Mouse (Mus musculus): ENCODE measurements at regions not wholly inside any gene's neighbourhood (a gene's known extent, or its start where the extent isn't known, plus 50 kb on each side); places are given as distances from the start of the nearest gene placed in this dataset.
"Not testable (repeated sequence)": the region's sequence is repeated elsewhere in the genome, so short reads cannot be mapped to it uniquely, and the experiment has no call there.

DNA sequence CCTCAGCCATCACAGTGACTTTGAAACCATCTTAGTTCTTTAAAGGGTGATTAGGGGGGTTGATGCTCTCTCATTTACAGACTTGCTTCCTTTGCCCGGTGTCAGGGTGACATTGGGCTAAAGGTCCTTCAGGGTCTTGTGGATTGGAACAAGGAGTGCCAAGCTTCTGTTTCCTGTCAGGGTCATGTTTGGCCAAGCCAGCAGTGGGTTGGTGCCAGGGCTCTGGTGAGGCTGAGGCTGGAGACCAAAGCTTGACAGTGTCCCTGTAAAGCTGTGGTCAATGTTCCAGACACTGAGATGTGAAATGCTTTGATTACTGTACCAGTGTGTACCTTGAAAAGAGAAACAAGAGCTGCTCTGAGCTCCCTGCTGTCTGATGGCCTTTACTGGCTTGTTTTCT, 150.8 kb upstream of the Fam3c start:
- peak; percentile 46 for DNase-seq

DNA sequence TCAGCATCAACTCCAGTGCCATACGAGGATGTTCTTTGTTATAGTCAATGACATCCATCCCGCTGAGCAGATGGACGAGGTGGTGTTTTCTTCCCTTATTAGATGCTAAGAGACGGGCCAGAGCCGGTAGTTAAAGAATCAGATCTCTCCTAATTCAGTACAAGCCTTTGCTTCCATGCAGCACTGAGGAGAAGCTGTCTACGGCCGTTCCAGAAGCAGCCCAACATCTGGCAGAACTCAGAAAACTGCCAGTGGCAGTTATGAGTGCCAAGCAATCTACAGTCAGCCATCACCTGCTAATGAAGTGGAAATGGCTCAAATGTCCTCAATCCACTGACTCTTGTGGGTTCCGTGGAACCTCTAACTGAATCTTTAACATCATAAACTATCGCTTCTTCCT, 141.3 kb upstream of the Fam3c start:
- no peak for DNase-seq

DNA sequence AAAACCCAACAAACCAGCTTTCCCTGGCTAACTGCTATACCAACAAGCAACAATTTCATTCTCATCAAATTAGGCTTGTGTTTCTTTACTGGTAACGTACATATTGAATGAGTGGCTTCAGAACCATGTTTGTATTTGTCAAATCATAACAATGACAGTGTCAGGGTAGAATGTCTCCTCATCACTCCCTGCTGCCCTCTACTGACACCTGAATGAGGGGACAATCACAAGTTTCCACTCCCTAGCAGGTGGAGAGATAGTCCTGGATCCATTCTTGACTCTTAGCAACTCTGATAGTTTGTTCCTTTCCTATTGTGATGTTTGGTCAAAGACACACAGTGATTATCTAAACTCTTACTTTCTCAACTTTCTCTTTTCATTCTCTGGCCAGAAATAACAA, 140.4 kb upstream of the Fam3c start:
- DNase-seq: peak; percentile 15

DNA sequence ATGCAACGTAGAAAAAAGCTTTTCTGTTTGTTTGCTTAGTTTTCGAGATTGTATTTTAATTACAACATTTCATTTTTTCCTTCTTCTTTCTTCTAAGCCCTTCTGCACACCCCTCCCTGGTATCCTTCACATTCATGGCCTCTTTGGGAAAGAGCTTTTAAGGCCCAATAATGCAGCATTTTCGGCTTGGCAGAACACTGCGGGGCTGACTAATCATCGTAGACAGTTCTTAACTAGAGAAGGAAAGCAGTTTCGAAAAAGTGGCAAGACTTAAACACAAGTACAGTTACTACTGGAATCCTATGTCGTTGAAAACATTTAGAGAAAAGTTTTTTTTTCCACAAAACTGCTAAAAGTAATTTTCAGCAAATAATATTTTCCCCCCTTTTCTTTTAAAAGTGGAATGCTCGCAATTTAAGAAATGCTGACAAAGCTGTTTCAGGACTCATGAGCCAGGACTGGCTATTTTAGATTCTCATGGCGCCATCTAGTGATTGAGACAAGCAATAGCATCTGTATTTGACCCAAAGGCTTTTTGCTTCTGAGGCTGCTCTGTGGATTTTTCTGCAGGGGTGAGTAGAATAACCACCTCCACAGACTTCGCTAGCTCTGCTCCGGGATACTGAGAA, 137.7 kb upstream of the Fam3c start:
- peak; percentile 43 for DNase-seq

DNA sequence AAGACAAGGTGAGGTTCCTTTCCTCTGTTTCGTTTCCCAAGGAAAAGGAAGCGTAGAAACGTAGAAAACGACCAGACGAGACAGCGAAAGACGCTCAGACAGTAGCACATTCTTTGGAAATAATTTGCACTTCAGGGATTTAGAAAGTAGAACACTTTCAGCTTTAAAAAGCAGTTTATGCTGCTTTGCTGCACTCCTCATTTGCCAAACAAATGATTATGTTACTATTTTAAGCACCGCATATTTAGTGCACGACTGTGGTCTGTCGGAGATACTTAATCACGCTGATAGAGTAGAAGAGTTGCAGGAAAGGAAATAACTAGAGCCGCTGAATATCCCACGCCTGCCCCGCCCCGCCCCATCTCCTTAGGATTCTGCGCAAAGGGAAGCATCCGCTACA, 136.9 kb upstream of the Fam3c start:
- no peak for DNase-seq

DNA sequence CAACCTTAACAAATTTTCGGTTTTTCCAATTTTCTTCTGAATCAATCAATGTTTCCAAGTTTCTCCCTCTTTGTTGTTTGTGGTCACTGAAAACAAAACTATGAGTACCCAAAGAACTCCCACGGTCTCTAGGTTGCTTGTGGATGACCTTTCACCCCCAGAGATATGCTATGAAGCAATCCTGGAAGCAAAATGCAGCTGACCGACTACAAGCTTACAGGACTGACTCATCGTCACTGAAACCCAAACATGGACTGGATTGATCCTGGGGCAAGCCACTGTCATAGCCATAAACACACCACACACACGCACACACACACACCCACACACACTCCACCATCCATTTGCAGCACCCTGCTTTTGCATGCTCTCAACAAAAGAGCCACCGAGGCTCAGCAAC, 134.7 kb upstream of the Fam3c start:
- DNase-seq: peak; percentile 4

DNA sequence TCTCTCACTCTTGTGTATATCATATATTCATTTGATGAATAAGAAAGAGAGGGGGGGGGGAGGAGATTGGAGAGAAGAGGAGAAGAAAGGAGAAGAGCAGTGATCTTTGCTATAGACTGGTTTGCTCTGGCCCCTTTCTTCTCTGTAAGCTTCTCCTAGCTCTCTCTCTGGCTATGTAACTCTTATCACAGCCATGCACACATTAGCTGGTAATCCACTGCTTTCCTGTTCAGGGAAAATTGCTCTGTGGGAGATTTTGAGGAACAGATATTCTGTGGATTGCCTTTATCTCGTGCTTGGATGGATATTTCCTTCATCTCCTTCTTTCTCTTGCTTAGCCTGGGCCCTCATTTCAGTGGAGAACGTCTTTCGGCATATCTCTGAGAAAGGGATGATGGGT, 131.4 kb upstream of the Fam3c start:
- DNase-seq: no peak

DNA sequence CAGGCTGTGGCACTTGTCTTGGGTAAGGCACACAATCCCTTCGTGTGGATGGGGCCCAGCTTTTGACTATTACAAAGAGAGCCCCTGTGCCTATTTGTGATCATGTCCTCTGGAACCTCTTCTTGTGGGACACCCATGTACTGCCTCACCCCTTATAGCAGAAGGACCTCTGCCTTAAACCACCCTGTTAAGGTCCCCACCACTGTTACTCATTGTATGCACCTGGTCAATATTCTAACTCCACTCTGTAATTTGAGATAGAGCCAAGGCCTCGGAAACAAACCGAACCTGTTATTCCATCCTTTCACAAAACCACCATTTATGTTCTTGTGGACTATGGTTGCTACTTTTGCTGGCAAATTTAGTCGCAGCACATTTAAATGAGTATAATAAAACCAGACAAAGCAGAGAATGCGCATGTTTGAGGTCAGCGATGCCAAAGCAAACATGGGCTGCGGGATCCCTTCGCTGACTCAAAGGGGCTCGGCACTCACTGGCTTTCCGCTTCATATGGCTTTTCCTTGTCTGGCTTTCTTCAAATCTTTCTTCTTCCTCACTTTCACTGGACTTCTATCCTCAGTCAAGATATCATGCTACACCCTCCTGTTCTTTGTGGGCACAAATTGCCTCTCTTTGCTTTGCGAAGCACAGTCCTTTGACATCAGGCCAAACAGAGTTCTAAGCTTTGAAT, 129.9 kb upstream of the Fam3c start:
- DNase-seq: no peak

DNA sequence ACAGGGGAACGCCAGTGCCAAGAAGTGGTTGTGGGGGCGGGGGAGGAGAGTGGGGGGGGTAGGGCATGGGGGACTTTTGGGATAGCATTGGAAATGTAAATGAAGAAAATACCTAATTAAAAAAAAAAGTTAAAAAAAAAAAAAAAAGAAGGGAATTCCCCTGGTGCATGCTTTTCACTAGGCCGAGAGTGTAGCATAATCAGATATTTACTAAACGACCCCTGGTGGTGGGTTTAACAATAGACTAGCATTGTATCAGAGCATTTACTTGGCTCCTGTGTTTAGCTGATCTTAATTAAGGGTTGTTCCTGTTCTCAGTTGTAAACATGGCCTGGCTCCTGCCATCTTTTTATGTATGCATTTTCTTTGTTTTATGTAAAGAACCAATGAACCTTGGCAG, 126.2 kb upstream of the Fam3c start:
- DNase-seq: not testable (repeated sequence)

DNA sequence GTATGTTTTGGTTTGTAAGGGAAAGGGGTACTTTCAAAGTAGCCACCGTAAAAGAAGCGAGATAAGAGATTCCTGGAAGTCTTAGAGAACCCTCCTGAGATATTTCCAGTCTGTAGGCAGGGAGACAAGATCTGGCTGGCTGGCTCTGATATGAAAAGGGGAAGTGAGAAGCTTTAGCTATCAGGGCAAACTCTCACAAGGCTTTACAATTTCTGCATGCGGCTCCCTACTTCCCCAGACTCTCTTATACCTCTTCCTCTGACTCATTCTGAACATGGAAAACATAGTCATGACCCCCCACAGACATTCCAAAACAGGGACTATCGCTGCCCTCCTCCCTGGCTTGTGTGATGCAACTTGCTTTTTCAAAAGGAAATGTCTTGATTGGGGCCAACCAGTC, 118.6 kb upstream of the Fam3c start:
- no peak for DNase-seq

DNA sequence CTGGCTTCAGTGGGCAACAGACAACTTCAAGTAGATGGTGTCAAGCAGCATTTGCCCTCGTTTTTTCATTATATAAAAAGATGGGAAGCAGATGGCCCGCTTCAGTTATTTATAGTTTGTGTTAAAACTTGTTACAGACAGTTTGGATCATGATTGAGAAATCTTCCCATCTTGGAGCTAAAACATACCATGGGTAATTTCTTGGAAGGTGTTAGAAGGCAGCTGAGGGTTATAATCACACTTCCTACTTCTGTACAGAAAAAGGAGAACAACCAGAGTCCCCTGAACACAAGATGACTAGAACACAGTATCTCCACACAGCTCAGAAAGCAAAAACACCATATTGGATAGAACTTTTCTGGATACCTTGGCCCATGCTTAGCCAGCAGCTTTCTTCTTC, 118.0 kb upstream of the Fam3c start:
- DNase-seq: no peak

DNA sequence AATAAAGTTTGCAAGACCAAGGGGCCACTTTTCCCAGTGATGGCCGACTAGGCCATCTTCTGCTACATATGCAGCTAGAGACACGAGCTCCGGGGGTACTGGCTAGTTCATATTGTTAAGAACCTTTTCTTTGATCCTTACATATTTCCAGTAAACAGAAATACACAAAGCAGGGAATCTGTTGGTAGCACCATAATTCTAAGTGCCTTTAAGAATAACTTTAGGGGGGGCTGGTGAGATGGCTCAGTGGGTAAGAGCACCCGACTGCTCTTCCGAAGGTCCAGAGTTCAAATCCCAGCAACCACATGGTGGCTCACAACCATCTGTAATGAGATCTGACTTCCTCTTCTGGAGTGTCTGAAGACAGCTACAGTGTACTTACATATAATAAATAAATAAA, 116.4 kb upstream of the Fam3c start:
- not testable (repeated sequence) for DNase-seq

DNA sequence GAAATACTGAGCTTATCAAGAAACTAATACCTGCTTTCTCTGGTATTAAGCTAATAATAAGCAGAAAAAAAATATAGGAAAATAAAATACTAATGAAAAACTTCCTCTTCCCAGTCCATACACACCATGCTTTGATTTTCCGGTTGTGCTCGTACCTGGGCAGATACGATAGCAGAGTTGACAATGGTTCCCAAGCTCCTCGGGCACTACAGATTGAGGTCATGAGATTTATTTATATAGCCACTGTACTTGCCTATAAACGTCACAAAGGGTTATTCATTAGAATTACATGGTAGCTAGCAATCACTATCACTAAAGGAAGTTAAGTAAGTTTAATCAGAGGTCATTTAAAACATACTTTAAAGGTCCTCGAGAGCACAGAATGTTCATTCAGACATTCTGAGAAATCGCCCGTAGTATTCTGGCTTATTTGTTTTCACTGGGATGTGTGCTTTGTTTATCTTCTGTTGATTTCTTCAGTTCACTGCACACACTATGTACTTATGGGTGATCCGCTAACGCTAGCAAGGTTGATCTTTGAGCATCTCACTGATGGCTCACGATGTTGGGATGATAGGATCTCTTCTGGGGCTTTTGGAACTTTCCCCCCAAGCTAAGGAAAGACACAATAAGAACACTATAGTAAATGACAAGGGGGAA, 111.4 kb upstream of the Fam3c start:
- no peak for DNase-seq

DNA sequence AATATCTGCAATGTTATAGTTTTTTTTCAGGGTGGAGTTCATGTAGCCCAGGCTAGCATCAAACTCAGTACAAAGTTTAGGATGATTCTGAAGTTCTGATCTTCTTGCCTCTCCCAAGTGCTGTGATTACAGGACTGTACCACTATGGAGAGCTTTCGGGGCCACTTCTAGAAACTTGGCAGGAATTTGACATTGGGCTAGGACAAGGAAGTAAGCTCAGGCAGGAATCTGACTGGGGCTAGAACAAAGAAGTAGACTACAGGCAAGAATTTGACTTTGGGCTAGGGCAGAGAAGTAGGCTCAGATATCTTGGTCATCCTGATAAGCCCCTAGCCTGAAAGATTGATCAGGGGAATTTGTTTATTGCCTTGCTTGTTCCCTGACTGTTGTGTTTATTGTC, 109.9 kb upstream of the Fam3c start:
- no peak for DNase-seq

DNA sequence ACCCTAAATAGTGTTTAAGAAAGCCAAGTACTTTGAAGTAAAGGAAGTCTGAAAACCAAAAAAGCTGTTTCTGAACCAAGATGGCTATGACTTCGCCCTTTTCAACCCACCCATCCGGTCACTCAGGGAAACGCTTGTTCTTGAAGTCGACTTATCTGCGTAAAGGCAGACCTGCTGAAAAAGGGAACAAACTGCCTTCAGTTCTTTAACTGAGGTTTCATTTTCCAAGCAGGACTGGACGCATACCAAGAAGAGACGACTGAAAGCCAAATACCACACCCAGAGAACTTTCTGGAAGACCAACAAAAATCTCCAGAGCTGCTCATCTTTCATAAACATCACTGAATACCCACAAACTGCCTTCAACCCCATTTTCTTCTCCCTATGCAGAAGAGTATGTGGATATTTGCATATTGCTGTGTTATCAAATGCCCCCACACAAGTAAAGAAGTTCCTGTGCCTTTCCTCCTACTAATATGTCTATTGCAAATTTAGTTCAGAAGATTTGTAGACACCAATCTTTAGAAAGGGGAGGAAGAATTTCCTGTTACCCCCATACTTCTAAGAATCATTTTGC, 103.5 kb upstream of the Fam3c start:
- DNase-seq: no peak

DNA sequence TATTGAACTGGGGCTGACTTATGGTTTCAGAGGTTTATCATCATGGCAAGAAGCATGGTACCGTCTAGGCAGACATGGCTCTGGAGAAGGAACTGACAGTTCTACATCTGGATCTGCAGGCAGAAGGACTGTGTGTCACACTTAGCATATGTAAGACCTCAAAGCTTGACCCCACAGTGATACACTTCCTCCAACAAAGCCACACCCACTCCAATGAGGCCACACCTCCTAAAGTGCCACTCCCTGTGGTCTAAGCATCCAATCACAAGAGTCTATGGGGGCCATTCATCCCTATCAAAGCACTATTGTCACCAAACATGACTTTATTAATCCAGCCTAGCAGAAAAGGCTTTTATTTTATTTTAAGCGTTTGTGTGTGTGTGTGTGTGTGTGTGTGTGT, 96.2 kb upstream of the Fam3c start:
- no peak for DNase-seq

DNA sequence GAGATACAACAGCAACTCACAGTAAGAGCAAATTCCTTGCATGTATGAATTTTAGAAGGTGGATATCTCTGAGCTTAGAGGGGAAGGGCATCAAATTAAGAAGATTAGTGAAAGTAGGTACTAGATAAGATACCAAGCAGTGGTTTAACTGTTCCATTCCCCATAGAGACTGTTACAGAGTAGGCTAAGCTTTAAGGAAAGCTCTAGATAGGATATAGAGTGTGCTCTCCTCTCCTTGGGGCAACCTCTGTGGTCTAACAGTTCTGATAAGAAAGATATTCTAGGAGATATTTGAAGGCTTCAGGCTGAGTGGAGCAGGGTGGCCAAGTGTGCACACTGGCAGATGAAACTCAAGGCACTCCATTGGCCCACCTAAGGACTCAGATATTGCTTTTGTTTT, 94.5 kb upstream of the Fam3c start:
- DNase-seq: no peak

DNA sequence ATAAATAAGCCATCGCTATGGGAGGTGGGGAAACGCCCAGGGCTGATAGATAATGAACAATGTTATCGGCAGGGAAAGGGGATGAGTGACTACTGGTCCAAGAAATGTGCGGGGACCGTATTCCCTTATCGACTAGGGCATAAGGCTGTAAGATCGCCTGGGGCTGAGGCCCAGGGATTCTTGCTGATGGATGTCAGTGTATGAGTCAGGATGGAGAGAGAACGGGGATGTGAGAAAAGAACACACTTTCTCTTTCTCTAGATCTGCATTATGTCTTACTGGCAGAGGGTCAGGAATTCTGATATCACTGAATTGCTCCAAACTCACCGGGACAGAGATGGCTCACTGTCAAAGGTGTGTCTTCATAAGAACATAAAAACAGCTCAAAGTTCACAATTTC, 92.9 kb upstream of the Fam3c start:
- DNase-seq: no peak

DNA sequence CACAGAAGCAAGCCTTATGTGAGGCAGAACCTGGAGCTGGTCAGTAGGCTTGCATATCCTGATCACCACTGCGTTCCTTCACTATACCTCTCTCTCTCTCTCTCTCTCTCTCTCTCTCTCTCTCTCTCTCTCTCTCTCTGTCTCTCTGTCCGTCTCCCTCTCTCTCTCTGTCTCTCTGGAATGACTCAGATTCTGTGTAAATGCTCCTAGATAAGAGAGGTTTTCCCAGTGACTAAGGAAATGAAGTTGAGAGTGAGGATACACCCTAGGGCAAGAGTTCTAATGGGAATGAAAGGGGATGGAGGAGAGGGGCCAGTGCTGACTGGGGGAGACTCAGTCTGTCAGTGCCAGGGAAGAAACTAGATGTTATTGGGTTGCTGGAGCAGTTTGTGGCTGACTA, 91.6 kb upstream of the Fam3c start:
- DNase-seq: no peak

DNA sequence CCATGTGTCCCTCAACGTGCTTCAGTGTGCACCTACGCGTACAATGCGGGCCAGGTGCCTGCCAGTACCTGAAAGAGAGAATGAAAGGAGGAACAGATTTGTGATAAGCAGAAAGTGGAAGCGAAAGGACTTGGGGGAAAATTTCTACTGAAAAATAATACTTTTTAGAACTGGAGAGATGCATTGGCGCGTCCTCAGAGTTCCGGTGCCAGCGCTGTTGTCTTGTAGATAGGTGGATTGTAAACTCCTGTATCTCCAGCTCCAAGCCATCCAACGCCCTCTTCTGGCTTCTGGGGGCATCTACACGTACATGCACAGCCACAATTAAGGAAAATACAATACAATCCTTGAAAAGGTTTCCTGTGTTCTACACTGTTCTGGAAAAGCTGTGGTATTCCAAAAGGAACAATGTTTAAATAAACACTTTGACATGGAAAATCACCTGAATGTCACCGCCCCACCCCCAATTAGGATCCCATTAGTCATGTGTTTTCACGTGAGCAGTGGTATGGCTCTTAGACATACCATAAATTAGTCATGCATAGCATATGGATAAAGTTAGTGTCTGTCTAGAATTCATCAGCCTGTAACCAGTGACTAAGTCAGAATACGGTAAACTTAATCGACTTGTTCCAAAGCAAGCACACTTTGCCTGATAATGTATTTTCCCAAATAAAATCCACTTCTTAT, 90.7 kb upstream of the Fam3c start:
- DNase-seq: peak; percentile 43

DNA sequence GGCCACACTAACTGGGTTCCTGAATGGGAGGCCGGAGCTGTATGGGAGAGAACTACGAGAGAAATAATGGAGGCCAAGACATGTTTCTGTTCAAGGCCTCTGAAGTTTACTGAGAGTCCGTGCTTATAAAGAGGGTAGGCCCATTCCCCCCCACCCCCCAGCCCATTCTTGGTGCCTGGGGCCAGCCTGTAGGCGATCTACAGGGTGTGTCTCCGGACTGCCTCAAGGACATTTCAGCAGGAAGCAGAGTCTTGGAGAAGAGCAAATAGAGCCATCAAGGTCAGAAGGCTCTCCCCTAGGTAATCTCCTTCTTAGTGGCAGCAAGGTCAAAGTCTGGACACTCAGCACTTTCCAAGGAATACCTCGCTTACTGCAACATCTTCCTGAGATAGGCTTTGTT, 88.8 kb upstream of the Fam3c start:
- not testable (repeated sequence) for DNase-seq

DNA sequence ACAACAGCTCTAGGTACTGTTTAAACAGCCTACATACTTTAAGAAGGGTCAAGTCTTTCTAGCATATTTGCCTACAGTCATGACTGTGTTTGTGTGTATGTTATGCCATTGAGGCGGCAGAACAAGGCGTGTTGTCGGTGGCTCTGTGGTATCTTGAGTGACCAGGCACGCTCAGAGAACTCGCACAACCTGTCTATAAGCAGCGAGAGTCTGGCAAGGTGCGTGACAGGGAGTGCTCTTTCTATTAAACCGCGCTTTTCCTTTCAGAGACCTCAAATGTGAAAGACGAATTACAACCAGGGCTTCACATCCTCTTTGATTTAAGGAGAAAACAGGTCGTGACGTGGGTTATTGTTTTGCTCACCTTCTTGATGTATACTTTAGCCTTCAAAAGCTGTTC, 88.2 kb upstream of the Fam3c start:
- DNase-seq: no peak

DNA sequence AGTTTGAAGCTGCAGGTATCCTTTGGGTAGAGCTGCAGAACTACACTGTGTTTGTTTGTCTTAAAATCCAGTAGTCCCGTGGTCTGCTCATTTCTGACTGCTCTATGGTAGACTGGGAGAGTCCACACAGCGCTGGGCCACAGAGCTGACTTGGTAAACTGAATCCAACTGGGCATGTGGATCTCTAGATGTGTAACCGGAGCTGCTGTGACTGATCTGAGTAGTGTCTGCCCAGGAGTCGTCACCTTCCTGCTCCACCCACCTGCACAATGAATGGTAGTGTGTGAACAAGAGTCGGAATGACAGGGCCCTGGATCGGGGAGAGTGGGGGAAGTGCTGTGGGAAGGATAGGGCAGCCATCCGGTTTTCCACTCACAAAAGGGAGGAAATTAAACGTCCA, 87.5 kb upstream of the Fam3c start:
- no peak for DNase-seq
